Mouse (Mus musculus): ENCODE data around the gene Dis3l. TPM values are rescaled to one million over a fixed set of nuclear protein-coding genes. Genes with fewer than 3 reads are reported as not detected.

Dis3l gene
- 10 to 100 TPM; 17.4 to 21.3 TPM for total RNA-seq (2021)

- DNase-seq: no peak
- intact Hi-C loops (cut with DNase I): loop anchor here (5.0 kb wide), 2 partner anchors 396 to 621 kb away; partner anchors contain the start of genes Ints14 and Rab11a
Measured at GRCm38 (mm10) chr9:64341254-64341566, at the start of gene Dis3l. Gene Dis3l, minus strand, starts transcription at chr9:64341288.

- DNase-seq: no peak
- intact Hi-C loops (cut with DNase I): loop anchor here (5.0 kb wide), 2 partner anchors 303 to 573 kb away; partner anchors contain the start of gene Ints14
Measured at GRCm38 (mm10) chr9:64389576-64390292, 48.6 kb upstream of the Dis3l start.

GRCm38 (mm10) chr9:64386466-64387211 lies 45.6 kb upstream of the Dis3l start:
- intact Hi-C loops (cut with DNase I): no loop called here

GRCm38 (mm10) chr9:64385511-64386465 lies 44.7 kb upstream of the Dis3l start, which contains the start of gene Megf11:
Gene Megf11, plus strand, starts transcription at chr9:64385626.
- DNase-seq: peak; percentile 25 to 40
- intact Hi-C loops (cut with DNase I): loop anchor here (2.0 kb wide), 1 partner anchor 37 kb away; no protein-coding TSS in a partner anchor

More at GRCm38 (mm10) chr9:64386466-64387211, 45.6 kb upstream of the Dis3l start:
- DNase-seq: peak; percentile 14 to 17

- DNase-seq: peak in 1 of 2 experiments; percentile 20
- intact Hi-C loops (cut with DNase I): no loop called here
Measured at GRCm38 (mm10) chr9:64383021-64383788, 42.1 kb upstream of the Dis3l start.

- intact Hi-C loops (cut with DNase I): no loop called here
- no peak for DNase-seq
Measured at GRCm38 (mm10) chr9:64376380-64376779, 35.3 kb upstream of the Dis3l start.

GRCm38 (mm10) chr9:64371305-64371819 lies 30.3 kb upstream of the Dis3l start:
- DNase-seq: no peak
- intact Hi-C loops (cut with DNase I): no loop called here

- no peak for DNase-seq
- intact Hi-C loops (cut with DNase I): no loop called here
Measured at GRCm38 (mm10) chr9:64369871-64370270, 28.8 kb upstream of the Dis3l start.

- peak; percentile 16 to 34 for DNase-seq
- intact Hi-C loops (cut with DNase I): no loop called here
Measured at GRCm38 (mm10) chr9:64361231-64361950, 20.3 kb upstream of the Dis3l start.

- intact Hi-C loops (cut with DNase I): no loop called here
- DNase-seq: no peak
Measured at GRCm38 (mm10) chr9:64355627-64356026, 14.5 kb upstream of the Dis3l start.

- intact Hi-C loops (cut with DNase I): no loop called here
- DNase-seq: no peak
Measured at GRCm38 (mm10) chr9:64351191-64351590, 10.1 kb upstream of the Dis3l start.

GRCm38 (mm10) chr9:64349490-64349889 lies 8.4 kb upstream of the Dis3l start:
- DNase-seq: peak; percentile 44 to 46
- intact Hi-C loops (cut with DNase I): loop anchor here (2.0 kb wide), 1 partner anchor 35 kb away; the partner anchor contains the start of gene Megf11

GRCm38 (mm10) chr9:64347377-64347776 lies 6.3 kb upstream of the Dis3l start:
- intact Hi-C loops (cut with DNase I): loop anchor here (1.0 kb wide), 2 partner anchors 292 to 344 kb away; no protein-coding TSS in a partner anchor
- DNase-seq: peak in 1 of 2 experiments; percentile 28

- DNase-seq: no peak
- intact Hi-C loops (cut with DNase I): no loop called here
Measured at GRCm38 (mm10) chr9:64345931-64346330, 4.8 kb upstream of the Dis3l start.

- intact Hi-C loops (cut with DNase I): loop anchor here (5.0 kb wide), 2 partner anchors 394 to 619 kb away; partner anchors contain the start of genes Ints14 and Rab11a
- DNase-seq: no peak
Measured at GRCm38 (mm10) chr9:64343656-64344055, 2.6 kb upstream of the Dis3l start.

- no peak for DNase-seq
- intact Hi-C loops (cut with DNase I): loop anchor here (5.0 kb wide), 2 partner anchors 396 to 621 kb away; partner anchors contain the start of genes Ints14 and Rab11a
Measured at GRCm38 (mm10) chr9:64341671-64342070, 583 bp upstream of the Dis3l start.

- intact Hi-C loops (cut with DNase I): loop anchor here (5.0 kb wide), 2 partner anchors 397 to 622 kb away; partner anchors contain the start of genes Ints14 and Rab11a
- DNase-seq: peak; percentile 85 to 86
Measured at GRCm38 (mm10) chr9:64340351-64341253, 486 bp downstream of the Dis3l start.

Data from heart, postnatal 10 days (tissue).